Mouse (Mus musculus): Measurements from ENCODE around the gene Gosr2. TPM values are rescaled to one million over a fixed set of nuclear protein-coding genes. Genes with fewer than 3 reads are reported as not detected.

The Gosr2 gene
- polyA plus RNA-seq, 1 experiment from 2014 or later = 97.2 TPM

DNA sequence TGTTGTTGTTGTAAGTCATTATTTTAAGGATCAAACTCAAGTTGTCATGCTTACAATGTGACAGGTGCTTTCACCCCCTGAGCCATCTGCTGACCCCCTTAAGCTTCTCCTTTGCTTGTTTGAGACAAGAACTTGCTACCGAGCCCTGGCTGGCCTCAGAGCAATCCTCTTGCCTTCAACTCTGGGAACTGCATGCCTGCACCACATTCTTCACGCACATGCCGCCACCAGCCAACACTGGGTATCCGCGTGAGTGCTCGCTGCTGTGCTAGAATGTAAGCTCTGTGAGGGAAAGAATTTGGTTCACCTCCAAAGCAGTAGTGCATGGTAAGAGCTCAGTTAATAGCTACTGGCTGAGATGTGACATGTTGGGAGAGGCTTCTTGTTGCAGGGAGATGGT lies 61.4 kb downstream of the Gosr2 start:
- no peak overlapping the region for H3K9ac ChIP-seq
- H3K9me3 ChIP-seq (replicated peaks) = no peaks in the 10 kb centered on the region
- ATAC-seq (ENCODE audit: low FRiP score) = no peak
- no peak overlapping the region for H3K27ac ChIP-seq
- no peaks in the 10 kb centered on the region for H3K36me3 ChIP-seq
- H3K4me3 ChIP-seq = no peak overlapping the region
- H3K4me1 ChIP-seq = no peaks in the 10 kb centered on the region
- no peak overlapping the region for H3K4me2 ChIP-seq (replicated peaks)
- peaks cover 10% of the 10 kb centered on the region for H3K27me3 ChIP-seq
- 85% methylated on average over 6 of the region's 6 CpGs for WGBS

DNA sequence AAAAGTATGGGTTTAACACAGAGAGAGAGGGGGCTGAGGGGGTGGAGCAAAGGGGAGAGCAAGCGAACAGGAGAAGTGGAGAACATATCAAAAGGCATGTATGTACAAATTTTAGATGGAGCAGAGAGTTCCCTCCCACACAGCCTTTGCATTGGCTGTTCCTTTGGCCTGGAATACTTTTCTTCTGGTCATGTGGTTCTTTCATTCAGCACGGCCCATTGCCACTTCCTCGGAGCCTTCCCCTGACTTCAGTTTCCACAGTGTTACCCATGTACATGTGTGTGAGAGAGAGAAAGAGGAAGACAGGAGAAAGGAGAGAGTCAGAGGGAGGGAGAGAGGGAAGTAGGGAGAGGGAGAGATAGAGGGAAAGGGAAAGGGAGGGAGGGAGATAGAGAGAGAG lies 62.2 kb downstream of the Gosr2 start:
- Histone ChIP-seq H3K27me3 (peaks cover 6% of the 10 kb centered on the region), H3K36me3 (no peaks in the 10 kb centered on the region), H3K4me2 (replicated peaks) (no peak overlapping the region), H3K9ac (no peak overlapping the region), H3K4me3 (no peak overlapping the region), H3K4me1 (no peaks in the 10 kb centered on the region), H3K9me3 (replicated peaks) (no peaks in the 10 kb centered on the region), H3K27ac (no peak overlapping the region)
- WGBS = 74% methylated on average over 3 of the region's 3 CpGs
- no peak for ATAC-seq (ENCODE audit: low FRiP score)

- no peaks in the 10 kb centered on the region for H3K4me1 ChIP-seq
These were observed 62.9 kb downstream of the Gosr2 start for GRCm38 (mm10) chr11:103634806-103635205.

DNA sequence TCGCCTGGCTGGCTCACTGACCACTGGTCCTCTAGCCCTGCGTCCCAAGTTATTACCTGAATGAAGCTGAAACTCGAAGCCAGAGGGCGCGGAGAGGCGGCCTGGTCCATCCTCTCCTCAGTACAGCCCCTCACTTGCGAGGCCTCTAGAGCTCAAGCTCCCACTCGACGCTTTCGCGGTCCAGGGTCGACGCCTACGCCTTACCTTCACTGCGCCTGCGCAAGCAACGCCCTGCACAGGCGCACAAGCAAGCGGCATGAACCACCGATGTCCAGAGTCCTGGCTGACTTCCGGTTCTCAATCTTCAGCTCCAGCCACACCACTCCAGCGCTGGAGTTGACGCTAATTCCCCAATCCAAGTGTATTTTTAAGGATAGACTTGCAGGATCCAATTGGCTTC lies 70.2 kb downstream of the Gosr2 start:
- Histone ChIP-seq H3K4me1 (no peaks in the 10 kb centered on the region), H3K27me3 (no peaks in the 10 kb centered on the region), H3K9me3 (replicated peaks) (no peaks in the 10 kb centered on the region), H3K4me2 (replicated peaks) (no peak overlapping the region), H3K4me3 (no peak overlapping the region), H3K36me3 (no peaks in the 10 kb centered on the region), H3K27ac (no peak overlapping the region), H3K9ac (no peak overlapping the region)
- WGBS = 81% methylated on average over 23 of the region's 23 CpGs
- no peak for ATAC-seq (ENCODE audit: low FRiP score)

More at GRCm38 (mm10) chr11:103634806-103635205, 62.9 kb downstream of the Gosr2 start:
- H3K4me3 ChIP-seq = no peak overlapping the region
- no peak overlapping the region for H3K4me2 ChIP-seq (replicated peaks)
- no peaks in the 10 kb centered on the region for H3K36me3 ChIP-seq
- H3K27ac ChIP-seq = no peak overlapping the region
- H3K27me3 ChIP-seq = peaks cover 5% of the 10 kb centered on the region
- H3K9ac ChIP-seq = no peak overlapping the region
- ATAC-seq (ENCODE audit: low FRiP score) = no peak
- no peaks in the 10 kb centered on the region for H3K9me3 ChIP-seq (replicated peaks)
- WGBS = 90% methylated on average over 7 of the region's 7 CpGs

Other genes with a start within 250 kb of the Gosr2 start
- gene Lrrc37a, start 193.3 kb downstream of the Gosr2 start, polyA plus RNA-seq (2016; fragmentation: Nextera tagmentation; extraction: Ambion mirVana) = not detected in 2 replicates
- not detected in 2 replicates for gene Gm884, start 76.8 kb downstream of the Gosr2 start, polyA plus RNA-seq (2016; fragmentation: Nextera tagmentation; extraction: Ambion mirVana)
- not detected in 2 replicates for gene Lyzl6, start 59.0 kb downstream of the Gosr2 start, polyA plus RNA-seq (2016; fragmentation: Nextera tagmentation; extraction: Ambion mirVana)
- not detected in 2 replicates for gene Rprml, start 48.3 kb downstream of the Gosr2 start, polyA plus RNA-seq (2016; fragmentation: Nextera tagmentation; extraction: Ambion mirVana)
- 0.77 and 0.88 TPM in 2 replicates for gene Wnt9b, start 51.9 kb upstream of the Gosr2 start, polyA plus RNA-seq (2016; fragmentation: Nextera tagmentation; extraction: Ambion mirVana)
- gene Wnt3, start 76.3 kb upstream of the Gosr2 start, polyA plus RNA-seq (2016; fragmentation: Nextera tagmentation; extraction: Ambion mirVana) = 8.0 and 8.7 TPM in 2 replicates

Measured in hindbrain, embryonic 12.5 days (tissue).